Mouse (Mus musculus): ENCODE measurements around the gene Ipcef1.
A peak's percentile ranks its signal among the peaks of the same experiment; 100 is the strongest.

The Ipcef1 gene

GRCm38 (mm10) chr10:7070100-7070835, 18.0 kb upstream of the Ipcef1 start:
- no peaks in the 10 kb centered on the region for H3K36me3 ChIP-seq (ENCODE audit: insufficient read depth, low read length)
- TF ChIP-seq CTCF (conservative IDR thresholded peaks at IDR 0.05; ENCODE audit: low read length), result no peak
- TF ChIP-seq POU5F1 (IDR thresholded peaks at IDR 0.05; ENCODE audit: borderline replicate concordance, low read length), result no peak
- TF ChIP-seq NANOG (IDR thresholded peaks at IDR 0.05; ENCODE audit: borderline replicate concordance, low read length), result no peak
- H3K4me3 ChIP-seq (replicated peaks; ENCODE audit: low read length), result no peak overlapping the region
- H3K4me1 ChIP-seq (replicated peaks; ENCODE audit: low read depth, low read length), result no peaks in the 10 kb centered on the region
- no peaks in the 10 kb centered on the region for H3K9me3 ChIP-seq (ENCODE audit: low read length)
- H3K27me3 ChIP-seq (ENCODE audit: insufficient read depth, low read length), result no peaks in the 10 kb centered on the region

DNA sequence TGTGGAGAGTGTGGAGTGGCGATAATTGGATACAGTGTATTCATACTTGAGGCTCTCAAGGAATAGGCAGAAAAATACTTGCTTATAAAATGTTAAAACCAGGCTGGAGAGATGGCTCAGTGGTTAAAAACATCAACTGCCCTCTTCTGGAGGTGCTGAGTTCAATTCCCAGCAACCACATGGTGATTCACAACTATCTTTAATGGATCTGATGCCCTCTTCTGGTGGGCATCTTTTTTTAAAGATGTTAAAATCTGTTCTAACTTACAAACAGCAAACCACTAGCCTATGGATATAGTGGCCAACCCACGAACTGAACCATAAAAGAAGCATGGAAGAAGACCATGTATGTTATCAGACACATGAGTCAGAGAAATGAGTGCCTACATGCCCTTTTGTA, 16.8 kb upstream of the Ipcef1 start:
- H3K36me3 ChIP-seq (ENCODE audit: insufficient read depth, low read length), result no peaks in the 10 kb centered on the region
- no peaks in the 10 kb centered on the region for H3K4me1 ChIP-seq (replicated peaks; ENCODE audit: low read depth, low read length)
- H3K4me3 ChIP-seq (replicated peaks; ENCODE audit: low read length), result no peak overlapping the region
- TF ChIP-seq POU5F1 (IDR thresholded peaks at IDR 0.05; ENCODE audit: borderline replicate concordance, low read length) (no peak), CTCF (conservative IDR thresholded peaks at IDR 0.05; ENCODE audit: low read length) (no peak), NANOG (IDR thresholded peaks at IDR 0.05; ENCODE audit: borderline replicate concordance, low read length) (no peak)
- no peaks in the 10 kb centered on the region for H3K27me3 ChIP-seq (ENCODE audit: insufficient read depth, low read length)
- no peaks in the 10 kb centered on the region for H3K9me3 ChIP-seq (ENCODE audit: low read length)

DNA sequence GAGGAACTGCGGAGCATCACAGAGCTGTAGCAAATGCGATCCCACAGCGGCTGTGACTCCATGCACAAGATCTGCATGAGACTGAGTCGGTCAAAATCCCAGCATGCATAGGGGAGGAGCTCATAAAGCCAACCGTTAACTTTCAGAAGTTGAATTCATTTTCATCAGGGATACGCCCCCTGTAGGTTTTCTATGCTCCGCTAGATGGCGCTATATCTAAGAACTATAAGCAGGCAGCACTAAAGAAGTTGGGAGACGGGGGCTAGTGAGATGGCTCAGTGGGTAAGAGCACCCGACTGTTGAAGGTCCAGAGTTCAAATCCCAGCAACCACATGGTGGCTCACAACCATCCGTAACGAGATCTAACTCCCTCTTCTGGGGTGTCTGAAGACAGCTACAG, 16.3 kb upstream of the Ipcef1 start:
- H3K4me1 ChIP-seq (replicated peaks; ENCODE audit: low read depth, low read length), result no peaks in the 10 kb centered on the region
- H3K9me3 ChIP-seq (ENCODE audit: low read length), result no peaks in the 10 kb centered on the region
- no peak overlapping the region for H3K4me3 ChIP-seq (replicated peaks; ENCODE audit: low read length)
- no peak for TF ChIP-seq NANOG (IDR thresholded peaks at IDR 0.05; ENCODE audit: borderline replicate concordance, low read length)
- no peak for TF ChIP-seq POU5F1 (IDR thresholded peaks at IDR 0.05; ENCODE audit: borderline replicate concordance, low read length)
- TF ChIP-seq CTCF (conservative IDR thresholded peaks at IDR 0.05; ENCODE audit: low read length), result peak; percentile 79
- H3K27me3 ChIP-seq (ENCODE audit: insufficient read depth, low read length), result no peaks in the 10 kb centered on the region
- H3K36me3 ChIP-seq (ENCODE audit: insufficient read depth, low read length), result no peaks in the 10 kb centered on the region

- no peak overlapping the region for H3K4me3 ChIP-seq (replicated peaks; ENCODE audit: low read length)
- no peak for TF ChIP-seq POU5F1 (IDR thresholded peaks at IDR 0.05; ENCODE audit: borderline replicate concordance, low read length)
- TF ChIP-seq CTCF (conservative IDR thresholded peaks at IDR 0.05; ENCODE audit: low read length), result no peak
- no peak for TF ChIP-seq NANOG (IDR thresholded peaks at IDR 0.05; ENCODE audit: borderline replicate concordance, low read length)
- no peaks in the 10 kb centered on the region for H3K36me3 ChIP-seq (ENCODE audit: insufficient read depth, low read length)
These were observed 11.6 kb upstream of the Ipcef1 start for GRCm38 (mm10) chr10:7063752-7064457.

GRCm38 (mm10) chr10:7062993-7063392, 10.7 kb upstream of the Ipcef1 start:
- TF ChIP-seq CTCF (conservative IDR thresholded peaks at IDR 0.05; ENCODE audit: low read length) (no peak), NANOG (IDR thresholded peaks at IDR 0.05; ENCODE audit: borderline replicate concordance, low read length) (no peak), POU5F1 (IDR thresholded peaks at IDR 0.05; ENCODE audit: borderline replicate concordance, low read length) (no peak)
- Histone ChIP-seq H3K9me3 (ENCODE audit: low read length) (no peaks in the 10 kb centered on the region), H3K4me1 (replicated peaks; ENCODE audit: low read depth, low read length) (no peaks in the 10 kb centered on the region), H3K4me3 (replicated peaks; ENCODE audit: low read length) (no peak overlapping the region), H3K27me3 (ENCODE audit: insufficient read depth, low read length) (no peaks in the 10 kb centered on the region), H3K36me3 (ENCODE audit: insufficient read depth, low read length) (no peaks in the 10 kb centered on the region)

More at GRCm38 (mm10) chr10:7063752-7064457, 11.6 kb upstream of the Ipcef1 start:
- Histone ChIP-seq H3K4me1 (replicated peaks; ENCODE audit: low read depth, low read length) (no peaks in the 10 kb centered on the region), H3K27me3 (ENCODE audit: insufficient read depth, low read length) (no peaks in the 10 kb centered on the region), H3K9me3 (ENCODE audit: low read length) (no peaks in the 10 kb centered on the region)

DNA sequence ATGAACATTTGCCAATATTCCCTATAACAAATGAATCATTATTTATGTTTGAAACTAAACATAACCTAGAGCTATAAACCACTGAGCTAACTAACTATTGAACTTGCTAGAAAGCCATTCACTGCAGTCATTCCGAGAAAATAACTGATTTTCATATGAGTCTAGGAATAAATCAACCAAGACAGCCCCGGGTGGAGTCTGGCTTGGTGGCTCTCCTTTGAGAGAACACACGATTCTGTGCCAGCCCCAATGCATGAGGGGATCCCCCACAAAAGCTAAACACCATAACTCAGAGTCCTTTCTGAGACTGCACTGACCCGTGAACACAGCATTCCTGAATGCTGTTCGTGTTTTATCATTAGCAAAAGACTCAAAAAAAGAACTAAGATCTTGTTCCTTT, 8.0 kb upstream of the Ipcef1 start:
- H3K36me3 ChIP-seq (ENCODE audit: insufficient read depth, low read length), result no peaks in the 10 kb centered on the region
- H3K27me3 ChIP-seq (ENCODE audit: insufficient read depth, low read length), result no peaks in the 10 kb centered on the region
- H3K4me1 ChIP-seq (replicated peaks; ENCODE audit: low read depth, low read length), result no peaks in the 10 kb centered on the region
- TF ChIP-seq NANOG (IDR thresholded peaks at IDR 0.05; ENCODE audit: borderline replicate concordance, low read length) (no peak), CTCF (conservative IDR thresholded peaks at IDR 0.05; ENCODE audit: low read length) (no peak), POU5F1 (IDR thresholded peaks at IDR 0.05; ENCODE audit: borderline replicate concordance, low read length) (no peak)
- H3K9me3 ChIP-seq (ENCODE audit: low read length), result no peaks in the 10 kb centered on the region
- H3K4me3 ChIP-seq (replicated peaks; ENCODE audit: low read length), result no peak overlapping the region

GRCm38 (mm10) chr10:7057546-7057945, 5.3 kb upstream of the Ipcef1 start:
- Histone ChIP-seq H3K4me1 (replicated peaks; ENCODE audit: low read depth, low read length) (peaks cover 4% of the 10 kb centered on the region; the same call in 1 of the 2 replicates), H3K27me3 (ENCODE audit: insufficient read depth, low read length) (no peaks in the 10 kb centered on the region), H3K36me3 (ENCODE audit: insufficient read depth, low read length) (no peaks in the 10 kb centered on the region), H3K4me3 (replicated peaks; ENCODE audit: low read length) (no peak overlapping the region), H3K9me3 (ENCODE audit: low read length) (peaks cover 4% of the 10 kb centered on the region; the same call in 1 of the 2 replicates)
- no peak for TF ChIP-seq POU5F1 (IDR thresholded peaks at IDR 0.05; ENCODE audit: borderline replicate concordance, low read length)
- no peak for TF ChIP-seq NANOG (IDR thresholded peaks at IDR 0.05; ENCODE audit: borderline replicate concordance, low read length)
- no peak for TF ChIP-seq CTCF (conservative IDR thresholded peaks at IDR 0.05; ENCODE audit: low read length)

GRCm38 (mm10) chr10:7054560-7055205, 2.4 kb upstream of the Ipcef1 start:
- H3K36me3 ChIP-seq (ENCODE audit: insufficient read depth, low read length), result no peaks in the 10 kb centered on the region
- TF ChIP-seq CTCF (conservative IDR thresholded peaks at IDR 0.05; ENCODE audit: low read length) (no peak), NANOG (IDR thresholded peaks at IDR 0.05; ENCODE audit: borderline replicate concordance, low read length) (no peak), POU5F1 (IDR thresholded peaks at IDR 0.05; ENCODE audit: borderline replicate concordance, low read length) (no peak)
- no peaks in the 10 kb centered on the region for H3K27me3 ChIP-seq (ENCODE audit: insufficient read depth, low read length)
- H3K9me3 ChIP-seq (ENCODE audit: low read length), result peaks cover 4% of the 10 kb centered on the region; the same call in 1 of the 2 replicates
- peaks cover 10% of the 10 kb centered on the region; the same call in 1 of the 2 replicates for H3K4me1 ChIP-seq (replicated peaks; ENCODE audit: low read depth, low read length)
- H3K4me3 ChIP-seq (replicated peaks; ENCODE audit: low read length), result no peak overlapping the region

All from E14TG2a.4 (cell line).